Mouse (Mus musculus) thymus, adult 2 months (tissue): ENCODE data around the gene Plppr1. TPM values are rescaled to one million over a fixed set of nuclear protein-coding genes. Genes with fewer than 3 reads are reported as not detected.

Experiments used
- DNase-seq: peaks from one replicate; pipeline ENCODE4 v3.0.0; 2021
- H3K27ac ChIP-seq: fragments of 200-500 bp; 2 replicates; pipeline ENCODE4 v1.5.1; 2012; ENCODE audit warnings: low read length, control low read depth; ENCODE audit not compliant: control insufficient read depth, insufficient read depth
- H3K27me3 ChIP-seq: fragments of 200-500 bp; 2 replicates; pipeline ENCODE4 v1.6.1; 2012; ENCODE audit warnings: mild to moderate bottlenecking, low read length, moderate library complexity, mixed read lengths; ENCODE audit not compliant: control insufficient read depth, insufficient read depth
- H3K36me3 ChIP-seq: fragments of 200-500 bp; 2 replicates; pipeline ENCODE4 v1.6.1; 2012; ENCODE audit warnings: mild to moderate bottlenecking, low read length, moderate library complexity; ENCODE audit not compliant: control insufficient read depth, insufficient read depth
- H3K4me1 ChIP-seq: fragments of 200-500 bp; replicated peaks from 2 replicates; pipeline ENCODE4 v1.6.1; 2012; ENCODE audit warnings: low read length; ENCODE audit not compliant: control insufficient read depth, insufficient read depth
- H3K4me3 ChIP-seq: fragments of 200-500 bp; 2 replicates; pipeline ENCODE4 v1.5.1; 2012; ENCODE audit warnings: mild to moderate bottlenecking, low read length, control low read depth, moderate library complexity; ENCODE audit not compliant: control insufficient read depth, insufficient read depth
- CTCF ChIP-seq: fragments of 200-500 bp; IDR thresholded peaks from 2 replicates; pipeline ENCODE4 v1.5.1; 2012; ENCODE audit warnings: mild to moderate bottlenecking, control low read depth, low read length, moderate library complexity, borderline replicate concordance; ENCODE audit not compliant: control insufficient read depth, poor library complexity, insufficient read depth; ENCODE audit errors: extremely low read depth
- POLR2A ChIP-seq: fragments of 200-500 bp; IDR thresholded peaks from 2 replicates; pipeline ENCODE4 v1.6.1; 2012; ENCODE audit warnings: mild to moderate bottlenecking, low read length, control low read depth, moderate library complexity; ENCODE audit not compliant: control insufficient read depth, poor library complexity, insufficient read depth; ENCODE audit errors: extremely low read depth
- WGBS: fragments of 180-500 bp; shearing (Covaris S2); methylation state at CpG from one replicate; pipeline ENCODE4 v1.1.7; 2018; 5-methylcytosine and 5-hydroxymethylcytosine counted together
- polyA plus RNA-seq: library from polyadenylated mRNA; depleted of rRNA; stranded (reverse); fragments of >200 nt; gene quantifications from 2 replicates; pipeline ENCODE4 v1.2.3, GENCODE M21; 2012

The Plppr1 gene
- polyA plus RNA-seq, 1 experiment = 0.04 TPM

DNA sequence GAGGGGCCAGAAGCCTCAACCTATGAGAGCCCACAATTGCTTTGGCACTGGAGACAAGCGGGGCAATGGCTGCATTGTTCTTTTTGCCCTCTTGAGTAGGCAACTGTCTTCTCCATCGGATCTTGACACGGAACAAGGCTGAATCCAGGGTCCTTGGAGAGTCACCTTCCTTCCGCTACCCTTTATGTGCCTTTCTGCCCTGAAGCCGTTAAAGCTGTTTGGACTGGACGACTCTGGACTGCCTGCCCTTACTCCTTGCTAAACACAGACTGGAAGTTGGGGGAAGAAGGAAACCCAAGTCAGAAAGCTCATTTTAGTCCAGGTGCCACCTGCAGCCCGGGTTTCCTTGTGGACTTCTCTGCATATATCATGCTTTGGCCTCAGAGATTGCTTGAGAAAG, 516 bp upstream of the Plppr1 start:
- WGBS = 24% methylated on average over 7 of the region's 7 CpGs
- H3K36me3 ChIP-seq = no peaks in the 10 kb centered on the region
- TF ChIP-seq POLR2A (no peak), CTCF (no peak)
- H3K27ac ChIP-seq = no peak overlapping the region
- no peak overlapping the region for H3K4me3 ChIP-seq
- no peaks in the 10 kb centered on the region; the same call in 1 of the 2 replicates for H3K27me3 ChIP-seq
- no peaks in the 10 kb centered on the region for H3K4me1 ChIP-seq
- no peak for DNase-seq

DNA sequence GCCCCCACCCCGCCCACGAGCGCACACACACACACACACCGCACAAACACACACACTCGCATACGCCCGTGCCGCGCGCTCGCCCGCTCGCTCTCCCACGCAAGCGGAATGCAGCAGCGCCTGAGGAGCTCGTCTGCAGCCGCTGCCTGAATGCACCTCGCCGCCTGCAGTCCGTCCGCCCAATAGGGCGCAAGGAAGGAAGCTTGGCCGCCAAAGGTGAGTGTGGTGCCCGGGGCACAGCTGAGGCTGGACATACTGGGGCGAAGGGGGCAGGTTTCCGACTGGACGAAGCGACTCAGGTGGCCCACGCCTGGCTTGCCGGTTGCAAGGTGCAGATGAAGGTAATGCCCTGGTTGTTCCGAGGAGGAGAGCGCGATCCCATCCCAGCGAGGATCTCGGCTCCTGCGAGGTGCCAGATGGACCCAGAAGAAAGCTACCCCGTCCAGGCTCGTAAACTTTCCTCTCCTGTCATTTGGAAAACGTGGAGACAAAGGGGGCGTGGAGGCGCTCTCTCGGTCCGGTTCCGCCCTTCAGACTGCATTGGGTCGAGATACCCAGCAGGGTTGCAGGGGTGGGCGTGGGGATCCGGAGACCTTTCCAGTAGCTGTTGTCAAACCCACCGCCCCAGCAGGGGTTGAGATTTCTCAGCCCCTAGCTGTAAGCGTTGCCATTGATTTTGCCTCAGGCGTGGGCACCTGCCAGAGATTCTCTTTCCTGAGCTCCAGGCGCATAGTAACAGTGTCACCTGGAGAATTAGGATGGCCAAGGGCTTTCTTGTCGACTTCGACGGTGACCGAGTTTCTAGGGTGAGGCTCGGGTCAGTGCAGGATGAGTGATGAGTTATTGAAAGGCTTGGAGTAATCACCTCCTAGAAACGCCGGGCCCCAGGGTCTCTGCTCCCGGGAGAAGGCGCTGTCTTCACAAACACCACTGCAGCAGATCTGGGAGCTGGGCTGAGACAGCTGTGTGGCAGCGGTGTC, 619 bp downstream of the Plppr1 start:
- H3K27me3 ChIP-seq = no peaks in the 10 kb centered on the region; the same call in 1 of the 2 replicates
- H3K27ac ChIP-seq = no peak overlapping the region
- H3K36me3 ChIP-seq = no peaks in the 10 kb centered on the region
- TF ChIP-seq POLR2A = no peak
- no peak for TF ChIP-seq CTCF
- H3K4me1 ChIP-seq = no peaks in the 10 kb centered on the region
- no peak overlapping the region for H3K4me3 ChIP-seq
- DNase-seq = no peak
- 5% methylated on average over 62 of the region's 62 CpGs for WGBS

DNA sequence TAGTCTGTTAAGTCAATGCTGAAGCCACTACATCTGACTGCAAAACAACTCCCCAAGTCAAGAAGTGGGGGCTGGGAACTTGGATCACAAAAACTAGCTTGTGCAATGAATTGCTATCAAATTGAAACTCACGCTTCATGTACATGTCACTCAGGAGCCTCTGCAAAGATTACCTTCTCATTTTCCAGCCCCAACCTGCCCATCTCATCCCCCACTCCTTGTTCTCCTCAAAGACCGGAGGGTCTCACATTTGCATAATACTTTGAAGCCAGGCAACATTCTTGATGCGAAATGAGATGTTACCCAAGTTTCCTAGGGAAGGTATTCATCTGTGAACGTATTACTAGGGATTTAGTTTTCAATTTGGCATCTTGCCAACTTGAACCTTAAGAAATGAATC, 10.4 kb downstream of the Plppr1 start:
- DNase-seq = no peak
- Histone ChIP-seq H3K36me3 (no peaks in the 10 kb centered on the region), H3K27ac (no peak overlapping the region), H3K4me1 (no peaks in the 10 kb centered on the region), H3K4me3 (no peak overlapping the region), H3K27me3 (no peaks in the 10 kb centered on the region)
- TF ChIP-seq CTCF = no peak
- TF ChIP-seq POLR2A = no peak
- 88% methylated on average over 4 of the region's 4 CpGs for WGBS

- H3K4me1 ChIP-seq = no peaks in the 10 kb centered on the region
- TF ChIP-seq POLR2A (no peak), CTCF (no peak)
- H3K4me3 ChIP-seq = no peak overlapping the region
- no peak overlapping the region for H3K27ac ChIP-seq
- H3K27me3 ChIP-seq = no peaks in the 10 kb centered on the region
- DNase-seq = no peak
- no peaks in the 10 kb centered on the region for H3K36me3 ChIP-seq
- WGBS = 88% methylated on average over 4 of the region's 4 CpGs
These were observed 13.8 kb downstream of the Plppr1 start for GRCm38 (mm10) chr4:49072886-49073285.

GRCm38 (mm10) chr4:49075881-49076280, 16.8 kb downstream of the Plppr1 start:
- TF ChIP-seq POLR2A (no peak), CTCF (no peak)
- H3K4me3 ChIP-seq = no peak overlapping the region
- H3K27me3 ChIP-seq = no peaks in the 10 kb centered on the region
- 93% methylated on average over 2 of the region's 2 CpGs for WGBS
- no peaks in the 10 kb centered on the region for H3K4me1 ChIP-seq
- no peaks in the 10 kb centered on the region for H3K36me3 ChIP-seq
- no peak for DNase-seq
- H3K27ac ChIP-seq = no peak overlapping the region

DNA sequence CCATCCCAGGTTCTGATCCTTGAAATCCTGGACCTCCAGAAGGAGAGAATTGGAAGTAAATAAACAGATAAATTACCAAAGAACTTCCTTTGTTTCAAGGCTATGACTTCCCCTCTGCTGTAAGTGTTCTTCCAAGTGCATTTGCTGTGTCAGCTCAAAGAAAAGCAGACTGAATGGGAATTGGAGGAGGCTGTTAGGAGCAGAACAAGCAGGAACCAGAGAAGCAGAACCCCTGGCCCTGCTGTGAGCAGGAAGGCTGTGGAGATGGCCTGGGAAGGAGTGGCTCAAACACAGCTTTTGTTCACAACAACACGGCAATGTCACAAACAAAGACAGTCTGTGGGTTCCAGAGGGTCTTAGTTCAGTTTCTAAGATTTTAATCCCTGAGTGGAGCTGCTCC, 20.3 kb downstream of the Plppr1 start:
- TF ChIP-seq CTCF (no peak), POLR2A (no peak)
- WGBS = 44% methylated on average over 1 of the region's 1 CpGs
- H3K4me3 ChIP-seq = no peak overlapping the region

More for the DNA sequence above, 20.3 kb downstream of the Plppr1 start:
- DNase-seq = no peak
- Histone ChIP-seq H3K36me3 (no peaks in the 10 kb centered on the region), H3K27ac (no peak overlapping the region), H3K4me1 (no peaks in the 10 kb centered on the region), H3K27me3 (no peaks in the 10 kb centered on the region)
